Mouse (Mus musculus) NIH3T3 (cell line): ENCODE results near the gene Tdrd6.

ENCODE experiments used
- DNase-seq: peaks from one replicate; pipeline ENCODE4 v3.0.0-alpha.2; 2012; ENCODE audit warnings: low read depth

The Tdrd6 gene

DNA sequence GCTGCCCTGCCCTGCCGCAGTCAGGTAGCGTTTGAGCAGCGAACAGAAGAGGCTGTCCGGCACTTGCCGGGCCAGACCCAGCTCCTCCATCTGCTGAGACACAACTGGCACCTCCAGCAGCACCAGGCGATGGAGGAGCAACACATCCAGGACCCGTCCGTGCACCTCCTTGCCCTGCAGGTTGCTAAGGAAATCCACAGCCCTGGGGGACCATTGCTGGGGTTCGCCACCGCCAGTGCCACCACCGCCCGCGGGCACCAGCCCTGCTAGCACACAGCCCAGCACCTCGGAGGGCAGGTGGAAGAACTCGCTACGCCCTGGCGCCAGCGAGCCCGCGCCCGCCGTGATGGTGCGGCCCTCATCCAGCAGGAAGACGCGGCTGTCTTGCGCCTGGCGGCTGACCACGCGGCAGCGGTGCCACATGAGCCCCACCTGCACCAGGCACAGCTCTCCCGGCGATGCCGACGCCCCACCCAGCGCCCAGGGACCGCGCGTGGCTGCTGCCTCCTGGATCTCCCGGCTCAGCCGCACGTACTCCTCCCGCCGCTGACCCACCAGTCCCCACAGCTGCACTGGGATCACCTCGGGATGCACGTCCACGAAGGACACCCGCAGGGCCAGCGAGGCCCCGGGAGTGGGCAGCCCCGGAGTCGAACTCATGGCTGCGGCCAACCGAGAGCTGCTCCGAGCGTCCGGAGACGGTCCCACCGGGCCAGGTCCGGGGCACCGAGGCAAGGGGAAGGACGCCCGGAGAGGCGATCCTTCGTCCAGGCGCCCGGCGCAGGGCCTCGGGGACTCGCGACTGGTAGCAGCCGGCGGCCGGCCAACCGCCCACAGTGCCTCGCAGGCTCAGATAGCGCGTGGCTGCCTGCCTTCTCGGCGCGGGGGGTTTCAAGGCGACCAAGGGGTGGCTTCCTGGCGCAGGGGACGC is at the start of gene Tdrd6:
Gene Tdrd6, minus strand, starts transcription at position 804 of the 931 bp plus-strand sequence.
- no peak for DNase-seq

DNA sequence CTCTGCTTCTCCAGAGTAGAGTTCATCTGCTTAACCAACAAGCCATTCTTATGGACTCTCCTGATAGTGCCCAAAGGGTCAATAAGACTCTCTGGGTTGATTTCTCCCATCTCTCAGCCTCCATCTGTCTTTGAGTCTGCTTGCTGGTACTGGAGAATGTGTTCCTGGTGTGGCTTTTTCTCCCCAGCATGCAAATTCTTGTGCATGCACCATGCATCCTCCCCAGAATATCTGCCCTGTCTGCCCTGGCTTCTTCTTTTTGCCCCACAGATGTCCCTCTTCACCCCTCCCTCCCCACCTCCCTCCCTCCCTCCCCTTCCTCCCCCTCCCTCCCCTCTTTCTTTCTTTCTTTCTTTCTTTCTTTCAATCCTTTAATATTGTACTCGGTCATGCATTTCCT is 47.2 kb upstream of the Tdrd6 start:
- DNase-seq = no peak

DNA sequence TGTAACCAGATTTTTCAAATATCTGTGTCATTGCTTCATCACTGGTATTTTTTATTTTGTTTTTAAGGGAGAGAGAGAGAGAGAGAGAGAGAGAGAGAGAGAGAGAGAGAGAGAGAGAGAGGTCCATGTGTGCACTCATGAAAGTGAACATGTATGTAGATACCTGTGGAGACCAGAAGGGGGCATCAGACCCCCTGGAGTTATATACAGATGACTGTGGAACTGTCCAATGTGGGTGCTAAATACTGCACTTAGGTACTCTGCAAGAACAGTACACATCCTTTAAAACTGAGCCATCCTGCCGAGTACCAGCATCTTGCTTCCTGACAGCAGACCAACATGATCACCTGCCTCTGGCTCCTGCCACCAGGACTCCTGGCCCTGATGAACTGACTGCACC is 46.1 kb upstream of the Tdrd6 start:
- DNase-seq = no peak

DNA sequence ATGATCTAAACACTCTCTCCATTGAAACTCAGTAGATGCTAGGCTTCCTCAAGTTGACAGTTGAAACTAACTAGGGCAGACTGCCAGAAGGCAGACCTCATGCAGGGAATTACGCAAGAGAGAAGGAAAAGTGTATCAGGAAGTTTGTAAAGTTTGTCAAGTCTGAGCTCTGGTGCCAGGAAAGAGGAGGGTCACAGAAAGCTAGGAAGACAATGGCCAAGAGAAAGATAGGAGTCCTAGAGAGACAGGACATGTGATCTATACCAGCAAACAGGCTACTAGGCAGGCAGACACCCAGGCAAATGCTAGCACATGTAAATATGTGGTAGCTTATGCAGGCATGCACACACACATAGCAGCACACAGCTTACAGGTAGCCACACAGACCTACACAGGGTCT is 45.1 kb upstream of the Tdrd6 start:
- peak; percentile 76 for DNase-seq

DNA sequence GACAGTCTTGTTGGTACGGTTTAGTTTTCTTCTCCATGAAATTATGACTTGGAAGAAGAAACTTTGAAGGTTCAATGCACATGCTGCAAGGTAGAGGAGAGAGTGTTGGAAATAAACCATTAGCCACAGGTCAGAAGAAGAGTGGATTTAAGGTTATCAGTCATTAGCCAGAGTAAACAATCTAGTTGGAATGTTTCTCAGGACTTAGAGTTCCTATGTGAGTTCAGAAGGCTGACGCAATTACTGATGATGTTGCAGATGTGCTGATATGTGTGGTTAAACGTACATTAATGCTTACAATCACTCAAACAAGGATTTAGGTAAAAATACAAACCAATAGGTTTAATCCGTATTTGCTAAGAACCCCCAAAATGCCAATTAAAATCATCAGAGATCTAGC is 41.8 kb upstream of the Tdrd6 start:
- no peak for DNase-seq

DNA sequence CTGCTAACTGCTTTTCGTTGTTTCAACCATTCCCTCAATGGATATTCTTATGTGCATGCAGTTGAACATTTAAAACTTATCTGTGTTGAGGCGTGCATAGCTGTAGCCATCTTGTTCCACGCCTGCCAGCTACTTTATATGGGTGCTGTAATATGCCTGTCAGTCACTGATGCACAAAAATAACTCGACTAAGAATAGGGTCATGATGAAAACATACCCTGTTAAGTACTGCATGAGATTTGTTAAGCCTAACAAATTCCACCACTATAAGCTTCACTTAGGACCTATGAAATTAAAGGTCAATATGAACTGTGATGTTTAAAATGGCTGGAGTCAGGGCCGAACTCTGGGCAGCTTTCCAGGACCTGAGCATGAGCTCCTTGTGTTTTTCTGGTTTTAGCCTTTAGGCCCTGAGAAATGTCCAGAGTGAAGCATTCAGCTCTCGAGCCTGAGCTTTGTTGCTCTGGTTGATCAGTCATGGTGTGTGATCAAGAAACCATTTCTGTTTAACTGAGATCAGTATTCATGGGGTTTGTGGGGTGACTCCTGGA is 39.1 kb upstream of the Tdrd6 start:
- DNase-seq = peak; percentile 74

DNA sequence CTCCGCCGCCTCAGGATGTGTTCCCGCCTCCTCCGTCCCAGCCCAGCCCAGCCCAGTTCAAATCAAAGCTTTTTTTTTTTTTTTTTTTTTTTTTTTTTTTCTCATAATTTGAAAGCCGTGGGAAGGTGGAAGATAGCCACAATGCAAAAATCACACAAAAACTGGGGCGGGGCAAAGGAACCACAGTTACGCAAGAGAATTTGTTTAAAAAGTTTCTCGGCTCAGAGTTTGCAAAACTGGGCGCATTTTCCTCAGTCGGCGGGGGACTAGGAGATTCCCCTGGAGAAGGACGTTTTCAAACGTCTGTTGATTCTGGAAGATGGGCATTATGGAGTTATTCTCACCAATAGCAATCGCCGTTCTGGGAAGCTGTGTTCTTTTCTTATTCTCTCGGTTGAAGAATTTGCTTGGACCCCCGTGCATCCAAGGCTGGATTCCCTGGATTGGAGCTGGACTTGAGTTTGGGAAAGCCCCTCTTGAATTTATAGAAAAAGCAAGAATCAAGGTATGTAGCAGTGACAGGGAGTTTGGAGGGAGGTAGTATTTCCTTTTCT is 37.3 kb upstream of the Tdrd6 start, which contains the start of gene Cyp39a1:
Gene Cyp39a1, plus strand, starts transcription at position 136 of the 554 bp plus-strand sequence.
- no peak for DNase-seq

DNA sequence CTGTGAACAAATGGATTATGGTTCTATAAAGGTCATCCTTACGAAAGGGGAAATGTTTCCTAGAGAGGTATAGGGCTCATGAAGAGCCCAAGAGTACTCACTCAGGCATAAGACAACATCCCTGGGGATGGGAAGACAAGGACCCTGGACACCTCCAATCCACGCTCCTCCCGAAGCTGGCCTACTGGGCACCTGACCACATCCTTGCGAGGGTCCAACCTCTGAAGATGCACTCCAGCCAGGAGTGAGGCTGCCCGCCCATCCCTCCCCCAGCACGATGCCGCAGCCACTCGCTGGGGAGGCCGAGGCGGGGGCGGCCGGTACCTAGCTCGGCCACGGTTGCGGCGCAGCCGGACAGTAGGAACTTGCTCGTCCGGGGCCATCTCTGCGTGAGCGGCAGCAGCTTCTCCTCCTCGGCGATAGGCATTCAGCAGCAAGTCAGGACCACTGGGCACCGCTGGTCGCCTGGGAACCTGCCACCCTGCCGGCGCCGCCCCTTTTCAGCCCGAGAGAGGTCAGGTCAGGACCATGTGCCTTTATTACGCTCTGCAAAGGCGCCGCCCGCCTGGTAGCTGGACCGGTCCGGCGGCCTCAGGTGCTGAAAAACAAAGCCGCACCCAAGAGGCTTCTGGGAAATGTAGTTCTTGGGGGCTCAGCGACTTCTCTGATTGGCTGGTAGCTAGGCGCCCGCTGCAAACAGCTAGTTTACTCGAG is 36.6 kb upstream of the Tdrd6 start, which contains the start of gene Slc25a27:
Gene Slc25a27, minus strand, starts transcription at position 639 of the 714 bp plus-strand sequence.
- DNase-seq = peak; percentile 95

DNA sequence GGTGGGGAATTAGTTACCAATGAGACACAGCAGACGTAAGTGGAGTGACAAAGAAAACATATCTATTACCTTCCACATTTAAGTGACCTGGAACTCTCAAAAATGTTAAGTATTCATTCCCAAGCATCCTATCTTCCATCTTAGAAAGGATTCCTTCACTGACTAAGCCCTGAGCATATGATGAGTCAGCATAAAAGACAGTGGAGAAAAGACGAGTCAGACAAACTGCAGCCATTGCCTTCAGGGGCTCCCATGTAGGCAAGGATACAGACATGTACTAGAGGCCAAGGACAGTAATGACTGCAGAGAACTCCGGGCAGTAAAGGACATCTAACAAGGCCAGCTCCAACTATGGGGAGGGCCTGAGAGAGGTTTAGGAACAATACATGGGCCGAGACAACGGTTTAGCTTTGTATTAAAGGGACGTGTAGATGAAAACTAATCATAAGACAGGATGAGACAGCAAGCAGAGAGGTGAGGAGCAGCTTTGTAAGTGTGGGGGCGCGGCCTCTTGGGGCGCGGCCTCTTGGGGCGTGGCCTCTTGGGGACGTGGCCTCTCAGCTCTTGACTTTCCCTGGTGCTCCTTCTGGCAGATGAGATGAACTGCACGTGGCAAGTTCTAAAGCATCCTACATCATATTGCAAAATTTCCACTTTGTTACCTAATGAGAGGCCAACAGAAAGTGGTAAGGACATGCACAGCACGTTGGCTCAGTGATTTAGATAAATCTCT is 21.4 kb upstream of the Tdrd6 start:
- DNase-seq = peak; percentile 33

DNA sequence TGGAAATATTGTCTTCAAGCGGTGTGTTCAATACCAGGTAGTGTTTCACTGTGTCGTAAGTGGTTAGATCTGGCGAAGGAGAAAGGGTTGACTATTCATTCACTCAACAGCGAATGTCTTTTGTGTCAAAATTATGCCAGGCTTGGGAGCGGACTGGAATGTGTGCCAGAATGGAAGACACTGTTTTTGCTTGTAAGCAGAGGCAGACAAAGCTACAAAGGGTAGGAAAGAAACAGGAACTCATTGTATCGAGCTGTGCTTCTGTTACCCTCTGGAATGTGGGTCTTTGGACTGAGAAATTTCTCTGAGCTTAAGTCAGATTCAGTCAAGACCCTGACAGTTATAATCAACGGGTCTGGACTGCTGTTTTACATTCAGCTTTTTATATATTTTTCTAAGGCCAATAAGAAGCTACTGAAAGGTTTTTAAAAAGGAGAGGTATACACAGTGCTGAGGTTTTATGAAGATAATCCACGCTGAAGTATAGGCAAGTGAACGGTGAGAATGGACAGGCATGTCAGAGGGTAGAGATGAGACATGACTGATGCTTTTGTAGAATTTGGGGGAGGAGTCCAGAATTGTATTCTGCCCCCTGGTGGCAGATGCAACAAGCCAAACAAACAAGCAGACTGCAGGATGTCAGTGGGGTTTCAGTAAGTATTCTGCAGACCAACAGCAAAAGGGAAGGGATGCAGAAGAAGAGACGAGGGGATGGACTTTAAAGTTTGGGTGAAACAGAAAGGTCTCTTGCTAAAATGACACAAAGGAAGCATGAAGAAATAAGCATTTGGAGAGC is 19.7 kb upstream of the Tdrd6 start:
- peak; percentile 43 for DNase-seq

DNA sequence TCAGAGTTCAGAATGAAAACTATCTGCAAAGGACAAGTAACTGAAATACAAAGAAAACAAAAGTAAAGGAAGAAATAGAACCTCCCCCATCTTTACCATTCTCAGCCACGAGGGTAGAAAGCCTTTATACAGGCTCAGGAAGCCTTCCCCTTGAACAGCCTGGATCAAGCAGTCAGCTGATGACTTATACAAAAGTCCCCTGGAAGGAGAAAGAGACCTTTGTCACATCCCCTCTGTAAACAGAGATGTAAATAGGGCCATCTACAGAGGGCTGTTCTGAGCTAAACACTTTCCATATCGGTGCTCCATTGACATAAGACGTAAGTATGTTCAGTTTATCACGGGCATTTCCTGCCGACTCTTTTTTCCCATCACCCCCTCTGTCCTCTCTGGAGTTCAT is 16.8 kb upstream of the Tdrd6 start:
- no peak for DNase-seq

DNA sequence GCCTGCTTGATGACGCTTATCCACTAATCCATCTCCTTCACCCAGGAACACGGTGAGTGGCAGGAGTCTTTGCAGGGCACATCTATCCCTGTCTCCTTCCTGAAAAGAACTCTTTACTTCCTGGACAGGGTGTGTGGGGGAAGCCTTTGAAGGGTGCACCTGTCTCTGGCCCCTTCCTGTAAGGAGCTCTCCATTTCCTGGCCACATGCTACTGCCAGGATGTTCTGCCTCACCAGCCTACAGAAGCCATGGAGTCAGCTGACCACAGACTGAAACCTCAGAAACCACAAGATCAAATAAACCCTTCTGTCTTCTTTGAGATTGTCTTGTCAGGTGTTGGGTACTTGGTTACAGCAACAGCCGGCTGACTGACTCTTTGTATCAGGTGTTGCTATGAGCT is 15.0 kb upstream of the Tdrd6 start:
- no peak for DNase-seq

DNA sequence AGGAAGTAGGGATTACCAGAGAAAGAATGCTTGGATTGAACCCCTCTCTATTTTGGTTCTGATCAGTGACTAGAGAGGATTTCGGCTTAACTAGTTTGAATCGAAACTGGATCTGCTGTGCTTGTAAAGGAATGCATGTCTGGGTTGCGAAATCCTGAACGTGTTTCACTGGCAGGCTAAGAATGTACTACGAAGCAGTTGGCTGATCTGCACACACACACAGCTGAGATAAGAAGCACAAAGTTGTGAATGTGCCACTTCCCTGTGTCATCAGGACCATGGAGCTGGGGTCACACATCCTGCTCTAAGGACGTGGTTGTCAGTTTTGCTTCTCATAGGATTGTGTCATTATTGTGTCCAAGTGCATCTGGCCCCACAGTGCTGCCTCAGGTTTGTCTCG is 14.3 kb upstream of the Tdrd6 start:
- DNase-seq = peak; percentile 84

DNA sequence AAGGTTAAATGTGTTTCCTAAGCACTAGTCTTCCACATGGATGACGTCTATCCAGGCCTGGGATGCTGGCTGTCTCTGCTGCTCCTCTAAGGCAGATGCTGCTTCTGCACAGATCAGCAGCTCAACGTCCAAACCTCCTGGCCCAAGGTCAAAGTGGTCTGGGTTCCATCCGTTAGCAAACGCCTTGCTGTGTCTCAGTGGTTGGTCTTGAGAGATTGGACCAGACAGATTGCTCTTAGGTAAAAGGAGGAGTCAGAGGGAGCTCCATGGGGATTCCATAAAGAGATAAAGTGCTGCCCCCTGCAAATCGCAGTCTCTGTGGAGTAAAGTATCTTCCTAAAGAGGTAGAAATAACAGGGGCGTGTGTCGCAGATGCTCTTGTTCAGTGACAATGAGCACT is 13.1 kb upstream of the Tdrd6 start:
- no peak for DNase-seq

DNA sequence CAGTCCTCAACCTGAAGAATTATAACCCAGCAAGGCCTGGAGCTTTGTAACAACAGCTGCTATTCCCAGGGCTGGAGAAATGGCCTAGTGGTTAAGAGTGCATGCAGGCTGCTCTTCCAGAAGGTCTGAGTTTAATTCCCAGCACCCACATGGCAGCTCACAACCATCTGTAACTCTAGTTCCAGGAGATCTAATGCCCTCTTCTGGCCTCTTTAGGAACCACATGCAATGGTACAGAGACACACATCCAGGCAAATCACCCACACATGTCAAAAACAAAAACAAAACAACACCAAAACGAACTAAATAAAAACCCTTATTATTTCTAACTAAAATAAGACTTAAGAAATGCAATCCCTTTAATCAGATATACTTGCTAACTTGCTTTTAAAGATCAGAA is 10.7 kb upstream of the Tdrd6 start:
- no peak for DNase-seq

DNA sequence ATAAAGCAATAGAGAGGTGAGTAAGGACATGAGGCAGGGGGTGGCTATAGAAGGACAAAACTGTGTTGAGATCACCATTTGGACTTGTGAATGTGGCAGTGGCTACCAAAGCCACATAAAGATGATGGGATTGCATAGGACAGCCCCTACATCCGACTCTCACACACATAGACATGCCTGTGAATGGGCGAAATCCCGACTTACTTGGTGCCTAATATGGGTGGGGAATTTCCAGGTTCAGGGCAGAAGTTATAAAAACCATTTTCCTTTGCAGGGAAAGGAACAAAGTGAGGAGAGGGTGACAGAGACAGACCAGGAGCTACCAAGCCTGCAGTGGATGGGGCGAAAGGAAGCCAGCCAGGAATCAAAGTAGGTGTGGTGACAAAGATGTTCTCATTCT is 7.0 kb upstream of the Tdrd6 start:
- DNase-seq = no peak

DNA sequence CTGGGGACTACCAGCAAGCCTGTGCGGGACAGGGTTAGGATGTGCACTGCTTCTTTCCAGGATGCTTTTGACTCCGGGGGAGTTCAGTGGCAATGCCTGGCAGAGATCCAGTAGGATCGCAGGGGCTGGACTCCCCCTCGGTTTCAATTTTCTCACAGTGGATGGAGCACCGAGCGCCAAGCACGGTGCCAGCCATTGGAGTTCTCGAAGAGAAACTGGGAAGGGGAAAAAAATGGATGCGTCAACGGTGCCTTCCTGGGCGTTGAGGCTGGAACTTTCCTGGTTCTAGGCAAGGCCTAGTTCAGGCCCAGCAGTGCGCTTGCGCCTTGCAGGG is 295 bp upstream of the Tdrd6 start:
- no peak for DNase-seq

DNA sequence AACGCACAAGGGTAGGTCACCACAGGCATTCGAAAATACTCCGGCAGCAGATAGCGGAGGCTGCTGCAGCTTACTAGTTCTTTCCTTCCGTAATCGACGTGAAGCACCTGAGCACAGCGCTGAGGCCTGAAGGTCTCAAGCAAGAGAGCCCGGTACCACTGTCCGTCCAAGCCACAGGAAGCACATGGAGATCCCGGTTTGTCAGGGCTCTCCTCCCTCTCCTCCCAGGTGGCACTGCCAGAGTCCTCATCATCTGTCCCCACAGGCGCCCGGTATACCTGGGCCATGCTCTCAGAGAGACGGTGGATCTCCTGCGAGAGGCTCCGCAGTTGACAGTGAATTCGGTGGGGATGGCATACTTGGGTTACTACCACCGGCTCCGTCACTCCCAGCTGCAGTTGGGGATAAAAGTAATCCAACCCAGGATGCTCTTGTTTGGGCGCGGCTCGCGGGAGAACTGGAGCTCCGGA is 1.0 kb downstream of the Tdrd6 start:
- DNase-seq = no peak

DNA sequence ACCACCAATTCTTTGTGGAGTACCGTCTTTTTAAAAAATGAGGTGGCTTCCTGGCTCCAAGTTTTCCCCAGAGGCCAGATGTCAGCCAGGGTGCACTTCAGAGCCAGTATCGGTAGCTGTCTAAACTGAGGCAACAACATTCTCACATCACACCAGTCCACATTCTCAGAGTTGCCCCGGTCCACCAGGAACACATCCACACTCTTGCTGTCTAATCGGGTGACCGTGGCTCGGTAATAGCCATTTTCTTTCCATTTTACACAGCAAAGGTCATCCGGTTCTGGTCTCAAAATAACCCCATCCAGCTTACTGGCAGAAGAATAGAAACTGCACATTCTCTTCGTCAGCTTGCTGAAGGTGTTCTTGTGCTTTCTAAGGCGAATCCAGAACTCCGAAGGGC is 1.9 kb downstream of the Tdrd6 start:
- no peak for DNase-seq

DNA sequence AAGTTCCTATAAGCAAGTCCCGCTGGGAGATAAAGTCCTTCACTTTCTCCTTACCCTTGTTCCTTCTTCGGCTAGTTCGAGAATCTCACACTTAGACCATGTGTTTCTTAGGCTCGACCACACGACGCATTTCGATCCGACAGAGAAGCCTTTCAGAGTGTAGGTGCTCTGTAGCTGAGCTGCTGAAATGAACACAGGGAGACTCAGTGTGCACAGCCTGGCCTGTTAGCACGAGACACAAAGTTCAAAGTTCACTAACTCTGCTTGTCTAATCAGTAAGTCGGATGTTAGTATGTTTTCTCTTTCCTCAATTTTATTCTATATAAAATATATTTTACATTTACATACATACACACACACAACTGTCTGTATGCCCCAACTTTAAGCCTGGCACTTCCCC is 8.0 kb downstream of the Tdrd6 start:
- no peak for DNase-seq

DNA sequence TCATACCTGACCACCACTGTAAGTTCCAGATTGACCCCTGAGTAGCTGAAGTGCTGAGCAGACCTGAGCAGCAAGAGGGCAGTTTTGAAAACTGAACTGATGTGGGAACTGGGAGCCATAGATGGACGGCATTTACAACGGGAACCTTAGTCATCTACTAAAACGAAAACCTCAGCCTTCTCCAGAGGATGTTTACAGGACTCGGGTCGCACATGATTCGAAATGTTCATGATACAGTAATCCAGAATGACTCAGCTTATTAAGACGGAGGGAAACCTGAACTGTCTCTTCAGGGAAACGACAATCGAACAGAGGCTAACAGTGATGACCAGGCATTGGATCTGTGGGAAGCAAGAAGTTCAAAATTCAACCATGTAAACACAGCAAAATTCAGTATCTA is 10.9 kb downstream of the Tdrd6 start:
- peak; percentile 65 for DNase-seq
